Mouse (Mus musculus) left cerebral cortex, postnatal 10 days (tissue): ENCODE measurements around the gene Abhd5. TPM values are rescaled to one million over a fixed set of nuclear protein-coding genes. Genes with fewer than 3 reads are reported as not detected.
A peak's percentile ranks its signal among the peaks of the same experiment; 100 is the strongest.

Experiments
- DNase-seq, 2 experiments: peaks; one replicate each; pipeline ENCODE4 v3.0.0; 2021 to 2022; ENCODE audit warnings: low spot score in 2 of 2, mixed read lengths in 1 of 2; ENCODE audit errors: extremely low spot score in 1 of 2
- intact Hi-C: fragments of 180-260 bp; cut with DNase I; formaldehyde crosslinking; loops from one replicate; pipeline ENCODE4 v1.15.1; 2025
- total RNA-seq, 2 experiments: library from RNA; stranded (reverse); gene quantifications; 2 replicates each; pipeline ENCODE4 v1.2.3; 2021

Abhd5 gene
- total RNA-seq, 2 experiments from 2014 or later = 31.3 to 37.0 TPM

DNA sequence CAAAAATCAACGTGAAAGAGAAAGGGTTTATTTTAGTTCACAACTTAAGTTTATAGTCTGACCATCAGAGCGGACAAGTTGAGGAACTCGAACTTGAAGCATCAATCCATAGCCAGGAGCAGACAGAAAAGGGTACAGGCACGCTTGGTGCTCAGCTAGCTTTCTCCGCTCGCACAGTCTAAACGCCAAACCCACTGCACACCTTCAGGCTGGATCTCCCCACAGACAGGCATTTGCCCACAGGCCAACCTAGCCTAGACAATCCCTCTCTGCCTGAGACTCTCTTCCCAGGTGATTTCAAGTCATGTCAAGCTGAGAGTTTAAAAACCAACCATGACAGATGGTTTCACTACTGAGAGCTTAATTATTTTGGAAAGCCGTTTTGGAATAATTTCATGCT lies 6.8 kb upstream of the Abhd5 start:
- intact Hi-C loops = no loop called here

DNA sequence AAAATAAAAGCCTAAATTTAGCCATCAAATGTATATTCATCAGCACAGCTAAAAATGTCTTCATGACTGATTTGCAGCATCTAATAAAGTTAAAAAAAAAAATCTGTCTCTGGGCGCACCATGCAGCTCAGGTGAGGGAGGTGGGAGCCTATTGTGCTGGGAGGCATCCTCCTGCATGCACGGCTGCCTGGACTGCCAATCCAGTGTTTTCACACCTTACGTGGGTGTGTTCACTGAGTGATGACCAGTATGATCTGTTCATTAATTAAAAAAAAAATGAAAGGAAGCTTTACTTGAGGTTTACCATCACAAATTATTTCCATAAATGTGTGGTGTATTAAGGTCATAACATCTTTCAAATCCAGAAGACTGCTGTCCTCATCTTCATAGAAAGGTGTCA lies 6.1 kb upstream of the Abhd5 start:
- intact Hi-C loops = no loop called here
- no peak for DNase-seq

More for the DNA sequence above, 6.8 kb upstream of the Abhd5 start:
- no peak for DNase-seq

DNA sequence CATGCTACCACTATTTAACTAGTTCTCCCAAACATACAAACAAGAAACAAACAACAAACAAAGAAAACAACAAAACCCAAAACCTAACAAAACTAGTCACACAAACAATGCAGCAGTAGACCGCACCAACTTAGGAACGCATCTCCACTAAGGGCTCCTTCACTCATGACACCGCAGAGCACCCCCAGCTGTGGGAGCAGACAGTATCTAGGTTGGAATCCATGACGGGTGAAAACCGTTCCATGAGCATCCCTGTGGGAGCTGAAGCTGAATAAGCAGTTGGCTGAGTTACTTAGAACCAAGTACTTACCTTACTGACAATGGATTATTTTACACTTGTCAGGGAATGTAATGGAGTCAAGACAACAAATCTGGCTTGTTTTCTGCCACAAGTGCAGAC lies 5.3 kb upstream of the Abhd5 start:
- intact Hi-C loops = no loop called here

DNA sequence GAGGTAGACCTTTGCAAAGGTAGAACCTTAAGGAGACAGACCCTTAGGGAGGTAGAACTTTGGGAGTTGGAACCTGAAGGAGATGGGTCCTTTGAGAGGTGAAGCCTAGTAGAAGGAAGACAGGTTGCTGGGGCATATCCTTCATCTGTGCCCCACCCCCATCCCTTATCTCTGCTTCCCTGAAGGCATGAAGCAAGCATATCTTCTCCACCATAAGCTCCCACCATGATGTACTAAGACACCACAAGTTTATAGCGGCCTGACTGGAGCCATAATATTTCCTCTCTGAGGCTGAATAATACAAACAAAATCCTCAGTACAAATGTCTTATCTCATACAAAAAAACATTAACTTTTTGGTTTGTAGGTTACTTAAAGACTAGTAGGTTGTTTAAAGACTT lies 3.5 kb upstream of the Abhd5 start:
- intact Hi-C loops = no loop called here
- no peak for DNase-seq

More for the DNA sequence above, 5.3 kb upstream of the Abhd5 start:
- no peak for DNase-seq

DNA sequence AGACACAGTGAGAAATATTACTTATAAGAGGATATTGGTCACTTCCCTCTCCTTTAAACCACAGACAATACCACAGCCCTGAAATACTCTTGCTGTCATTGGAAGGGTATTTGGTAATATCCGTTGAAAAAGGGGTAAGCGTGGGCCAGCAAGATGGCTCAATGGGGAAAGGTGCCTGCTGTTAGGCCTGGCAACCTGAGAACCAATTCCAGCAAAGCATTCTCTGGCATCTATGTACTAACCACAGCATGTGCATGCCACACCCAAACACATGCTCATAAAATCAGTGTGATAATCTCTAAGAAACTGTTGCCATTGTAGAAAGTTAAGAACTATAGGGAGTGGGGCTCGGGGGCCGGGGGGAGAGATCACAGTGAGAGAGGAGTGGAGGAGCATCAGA lies 2.1 kb upstream of the Abhd5 start:
- DNase-seq = no peak
- intact Hi-C loops = no loop called here

DNA sequence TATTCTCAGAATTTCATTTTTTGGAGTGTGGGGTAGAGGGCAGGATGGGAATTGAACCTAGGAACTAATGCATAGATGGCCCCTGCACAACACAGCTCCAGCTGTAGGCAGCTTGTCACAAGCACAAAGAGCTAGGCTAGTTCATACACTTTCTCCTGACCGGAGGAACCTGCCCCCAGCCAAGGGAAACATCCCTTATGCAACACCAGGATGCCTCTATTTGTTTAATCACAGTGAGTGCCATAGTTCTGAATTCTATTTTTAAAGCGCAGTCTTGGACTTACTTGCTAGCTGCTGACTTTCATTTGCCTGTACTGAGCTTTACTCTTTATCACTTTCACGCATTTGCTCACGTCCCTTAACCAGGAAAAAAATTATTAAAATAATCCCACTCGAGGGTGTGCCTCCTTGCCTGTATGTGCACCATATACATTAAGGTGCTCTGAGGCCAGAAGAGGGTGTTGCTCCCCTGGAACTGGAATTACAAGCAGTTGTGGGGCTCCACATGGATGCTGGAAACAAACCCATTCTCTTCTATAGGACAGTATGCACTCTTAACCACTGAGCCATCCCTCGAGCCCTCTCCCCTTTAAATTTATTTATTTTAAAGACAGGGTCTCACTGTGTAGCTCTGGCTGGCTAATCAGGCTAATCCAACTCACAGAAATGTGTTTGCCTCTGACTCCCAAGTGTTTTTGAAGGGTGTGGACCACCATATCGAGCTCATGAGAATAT lies 845 bp upstream of the Abhd5 start:
- peak in 1 of 2 experiments; percentile 48 for DNase-seq
- intact Hi-C loops = loop anchor here (5.0 kb wide), 1 partner anchor 222 kb away; no protein-coding TSS in a partner anchor

DNA sequence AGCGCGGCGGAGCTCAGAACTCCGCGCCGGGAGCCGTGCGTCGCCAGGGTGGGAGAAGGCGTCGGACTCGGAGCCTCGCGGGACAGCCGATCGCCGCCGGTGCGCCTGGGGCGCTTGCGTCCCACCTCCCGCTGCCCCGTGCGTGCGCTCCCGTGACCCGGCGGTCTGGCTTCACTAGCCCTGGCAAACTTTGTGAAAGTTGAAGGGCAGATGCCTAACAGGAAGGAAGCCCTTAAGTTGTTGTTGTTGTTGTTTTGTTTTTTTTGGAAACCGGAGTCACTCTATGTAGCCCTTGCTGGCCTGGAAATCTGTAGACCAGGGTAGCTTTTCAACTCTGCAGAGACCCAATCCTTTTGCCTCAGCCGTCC lies 601 bp downstream of the Abhd5 start:
- no peak for DNase-seq
- intact Hi-C loops = loop anchor here (5.0 kb wide), 1 partner anchor 220 kb away; no protein-coding TSS in a partner anchor

DNA sequence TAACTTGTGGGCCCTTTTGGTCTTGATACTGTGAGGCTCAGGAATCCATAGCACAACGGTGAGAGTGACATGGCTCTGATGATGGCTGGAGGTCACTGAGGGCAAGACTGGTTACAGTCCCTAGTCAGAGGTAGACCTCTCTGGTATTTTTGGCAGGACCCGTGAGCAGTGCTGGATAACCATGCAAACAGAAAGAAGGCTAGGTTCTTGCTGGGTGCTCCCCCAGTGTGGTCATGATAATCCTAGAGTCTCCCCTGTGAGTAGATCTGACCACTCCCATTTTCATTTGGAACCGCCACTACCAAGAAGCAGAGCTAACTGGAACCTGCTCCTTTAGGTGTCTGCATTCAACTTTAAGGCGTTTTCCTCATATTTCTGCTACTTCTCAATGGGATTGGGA lies 1.5 kb downstream of the Abhd5 start:
- DNase-seq = no peak
- intact Hi-C loops = loop anchor here (5.0 kb wide), 1 partner anchor 219 kb away; no protein-coding TSS in a partner anchor

DNA sequence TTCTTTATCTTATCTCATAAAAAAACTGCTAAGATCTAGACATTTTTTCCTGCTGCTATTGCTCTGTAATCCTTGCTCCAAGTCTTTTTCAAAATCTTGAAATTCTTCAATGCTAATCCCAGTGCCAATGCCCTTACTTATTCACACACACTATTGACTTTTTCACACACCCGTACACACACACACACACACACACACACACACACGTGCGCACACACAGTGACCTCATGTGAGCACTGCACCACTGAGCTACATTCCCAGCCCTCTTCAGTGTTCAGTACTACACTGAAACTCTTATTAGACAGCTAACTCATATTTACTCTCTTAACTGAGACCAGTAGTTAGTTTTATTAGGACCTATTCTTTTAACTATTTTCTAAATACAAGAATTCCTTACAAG lies 2.8 kb downstream of the Abhd5 start:
- DNase-seq = no peak
- intact Hi-C loops = loop anchor here (5.0 kb wide), 1 partner anchor 218 kb away; no protein-coding TSS in a partner anchor

DNA sequence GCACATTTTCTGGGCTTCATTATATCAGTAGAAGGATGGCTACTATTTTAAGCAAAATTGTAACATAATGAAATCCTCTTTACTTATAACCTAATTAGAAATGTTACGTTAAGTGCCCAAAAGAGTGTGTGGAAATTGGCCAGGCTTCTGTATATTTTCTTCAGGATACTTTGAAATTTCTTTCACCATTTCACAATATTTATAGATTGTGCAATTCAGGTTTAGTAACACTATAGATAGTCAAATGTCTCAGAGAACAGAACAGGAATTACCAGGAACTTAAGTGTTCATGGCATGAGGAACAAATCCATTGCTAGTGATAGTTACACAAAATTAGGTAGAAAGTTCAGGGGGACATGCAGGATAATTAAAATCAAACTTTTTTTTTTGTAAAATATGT lies 5.7 kb downstream of the Abhd5 start:
- intact Hi-C loops = no loop called here
- no peak for DNase-seq

DNA sequence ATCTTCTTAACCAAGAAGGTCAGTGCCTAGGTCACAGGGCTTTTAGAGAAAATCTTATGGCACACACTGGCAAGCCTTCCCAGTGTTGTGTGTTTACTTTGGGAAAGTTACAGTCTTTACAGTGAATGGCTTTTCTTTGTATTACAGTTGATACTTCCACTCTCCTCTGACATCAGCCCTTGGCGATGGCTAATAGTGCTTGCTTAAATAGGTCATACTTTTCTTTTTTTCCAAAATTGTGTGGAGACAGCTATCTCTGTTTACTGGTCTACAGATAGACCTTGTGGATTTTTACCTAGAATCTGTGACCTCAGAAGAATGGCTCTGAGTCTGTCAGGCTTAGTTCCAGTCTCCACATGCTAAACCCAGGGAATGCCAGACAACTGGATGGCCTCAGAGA lies 6.2 kb downstream of the Abhd5 start:
- intact Hi-C loops = no loop called here
- no peak for DNase-seq

DNA sequence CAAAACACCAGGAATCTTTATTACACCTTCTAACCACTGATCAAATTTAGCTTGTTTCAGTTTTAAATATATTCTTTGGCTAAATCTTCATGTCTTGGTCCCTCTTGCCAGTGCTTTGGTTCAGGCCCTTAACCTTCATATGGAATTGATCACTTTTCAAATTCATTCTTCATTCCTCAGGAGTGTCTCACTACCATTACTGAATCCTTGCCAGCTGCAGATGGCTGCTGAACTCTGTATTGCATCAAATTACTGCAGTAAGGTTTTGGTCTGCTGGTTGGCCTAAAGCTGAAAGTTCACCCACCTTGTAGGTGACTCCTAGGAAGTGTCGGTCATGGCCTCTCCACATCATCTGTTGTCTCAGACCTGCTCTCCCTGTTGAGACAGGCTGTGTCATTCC lies 12.8 kb downstream of the Abhd5 start:
- intact Hi-C loops = no loop called here
- no peak for DNase-seq

DNA sequence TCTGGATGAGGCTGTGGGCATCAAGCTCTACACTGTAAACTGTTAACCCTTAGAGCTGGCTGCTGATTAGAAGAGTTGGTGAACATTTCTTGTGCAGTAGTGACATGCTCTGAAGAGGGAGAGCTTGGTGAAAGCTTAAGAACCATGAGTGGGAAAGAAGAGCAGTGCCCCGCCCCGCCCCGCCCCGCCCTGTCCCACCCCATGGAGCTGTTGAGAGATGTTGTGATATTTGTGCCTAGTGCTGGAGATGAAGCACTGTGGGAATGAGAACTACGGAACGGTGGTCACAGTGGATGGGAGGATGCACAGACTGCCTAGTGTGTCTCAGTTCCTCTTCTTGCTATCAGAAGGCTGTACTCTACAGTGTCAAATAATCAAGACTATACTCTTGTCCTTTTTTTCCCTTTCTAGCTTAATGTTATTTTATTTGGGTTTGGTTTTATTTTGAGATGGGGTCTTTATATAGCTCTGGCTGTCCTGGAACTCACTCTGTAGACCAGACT lies 18.9 kb downstream of the Abhd5 start:
- no peak for DNase-seq
- intact Hi-C loops = no loop called here

DNA sequence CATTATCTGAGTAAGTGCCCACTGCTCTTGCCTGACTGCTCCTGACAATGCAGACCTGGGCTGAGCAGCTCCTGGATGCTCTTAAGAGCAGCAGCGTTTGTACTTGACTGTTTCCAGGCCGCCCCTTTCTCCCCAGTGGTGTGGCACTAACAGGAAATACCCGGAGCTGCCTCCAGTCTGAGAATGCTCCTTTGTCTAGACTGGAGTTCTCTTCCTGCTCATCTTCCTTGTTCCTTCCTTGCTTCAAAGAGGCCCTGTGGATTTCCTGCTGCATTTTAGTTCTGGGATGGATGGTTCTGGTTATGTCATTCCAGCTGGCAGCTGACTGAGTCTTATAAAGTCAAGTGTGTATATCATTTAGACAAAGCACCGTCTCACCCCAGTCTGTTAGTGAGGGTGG lies 21.1 kb downstream of the Abhd5 start:
- intact Hi-C loops = no loop called here
- no peak for DNase-seq

DNA sequence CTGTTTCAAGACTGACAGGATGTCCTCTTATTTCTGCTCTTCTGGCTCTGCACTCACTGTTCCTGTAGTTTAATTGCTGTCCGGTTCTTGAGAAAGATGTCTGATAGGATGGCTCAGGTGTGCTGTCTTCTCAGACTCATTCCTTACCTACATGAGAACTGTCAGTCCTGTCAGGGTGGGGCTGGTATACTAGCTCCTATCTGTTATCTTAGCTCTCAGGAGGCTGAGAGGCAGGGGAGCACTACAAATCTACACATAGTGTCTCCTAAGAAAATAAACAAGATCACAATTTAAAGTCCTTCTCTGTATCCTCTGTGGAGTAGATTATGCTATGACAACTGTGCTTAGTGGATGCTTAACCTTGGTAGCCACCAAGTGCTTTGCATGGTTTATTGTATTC lies 21.6 kb downstream of the Abhd5 start:
- no peak for DNase-seq
- intact Hi-C loops = no loop called here

DNA sequence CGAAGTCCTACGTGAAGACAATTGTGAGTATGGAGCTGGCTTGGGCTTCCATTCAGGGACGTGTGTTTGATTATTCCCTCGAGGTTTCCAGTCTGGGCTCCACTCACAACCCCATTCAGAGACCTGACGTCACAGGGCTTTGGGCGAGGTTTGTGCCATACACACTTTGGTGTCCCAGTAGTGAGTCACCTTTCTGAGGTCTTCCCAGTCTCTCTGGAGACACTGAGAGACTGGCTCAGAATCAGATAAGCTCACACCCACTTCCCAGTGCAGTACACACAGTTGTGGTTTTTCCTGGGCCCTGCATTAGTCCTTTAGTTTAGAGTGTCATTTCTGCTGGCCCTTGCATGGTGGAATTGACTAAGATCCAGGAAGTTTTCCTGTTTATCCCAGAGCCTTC lies 27.6 kb downstream of the Abhd5 start:
- no peak for DNase-seq
- intact Hi-C loops = no loop called here

DNA sequence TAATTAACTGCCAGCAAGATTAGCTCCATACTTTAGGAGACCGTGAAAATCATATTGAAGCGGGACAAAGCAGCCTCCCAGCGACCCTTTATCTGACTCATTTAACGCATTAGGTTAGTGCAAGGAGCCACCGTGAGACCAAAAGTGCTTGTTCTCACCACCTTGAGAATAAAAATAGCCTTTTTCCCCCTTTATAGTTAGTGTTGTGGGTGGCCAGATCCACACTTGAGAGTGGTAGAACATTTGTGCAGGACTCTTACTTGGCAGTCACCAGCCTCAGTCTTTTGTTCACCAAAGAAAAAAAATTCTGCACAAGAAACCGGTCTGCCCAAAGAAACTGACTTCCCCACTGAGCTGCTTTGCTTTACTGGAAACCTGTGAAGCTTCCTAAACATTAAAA lies 29.6 kb downstream of the Abhd5 start:
- intact Hi-C loops = no loop called here

DNA sequence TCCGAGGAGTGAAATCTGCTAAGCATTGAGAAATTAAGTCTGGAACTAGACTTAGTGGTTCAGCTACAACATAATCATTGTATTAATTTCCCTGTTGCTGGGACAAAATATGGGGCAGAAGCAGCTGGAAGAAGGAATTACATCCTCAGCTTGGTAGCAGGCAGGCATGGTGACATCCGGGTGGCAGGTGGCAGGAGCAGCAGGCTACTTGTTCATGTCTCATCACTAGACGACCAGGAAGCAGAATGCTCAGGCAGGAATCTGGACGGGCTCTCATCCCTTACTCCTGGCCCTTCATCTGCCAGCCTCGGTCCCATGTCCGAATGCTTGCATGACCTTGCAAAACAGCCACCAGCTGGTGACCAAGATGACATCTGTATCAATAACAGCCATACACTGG lies 30.6 kb downstream of the Abhd5 start:
- no peak for DNase-seq
- intact Hi-C loops = no loop called here

More for the DNA sequence above, 29.6 kb downstream of the Abhd5 start:
- DNase-seq = no peak

DNA sequence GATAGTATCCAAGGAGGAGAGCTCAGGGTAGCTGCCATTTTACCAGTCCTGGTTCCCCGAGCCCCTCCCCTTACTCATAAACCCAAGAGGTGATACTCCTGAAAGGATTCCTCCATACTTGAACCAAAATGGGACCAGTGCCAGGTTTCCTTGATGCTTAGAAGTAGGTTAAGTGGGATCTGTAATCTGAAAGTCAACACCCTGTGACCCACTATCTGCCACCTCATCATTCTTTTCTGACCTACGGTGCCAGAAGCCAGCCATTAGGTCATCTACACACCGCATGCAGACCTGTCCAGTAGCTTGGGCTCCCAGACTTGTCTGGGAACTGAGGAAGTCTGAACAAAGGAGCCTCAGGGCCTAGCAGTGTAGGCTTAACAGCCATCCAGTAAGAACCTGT lies 34.6 kb downstream of the Abhd5 start:
- intact Hi-C loops = no loop called here
- DNase-seq = no peak

DNA sequence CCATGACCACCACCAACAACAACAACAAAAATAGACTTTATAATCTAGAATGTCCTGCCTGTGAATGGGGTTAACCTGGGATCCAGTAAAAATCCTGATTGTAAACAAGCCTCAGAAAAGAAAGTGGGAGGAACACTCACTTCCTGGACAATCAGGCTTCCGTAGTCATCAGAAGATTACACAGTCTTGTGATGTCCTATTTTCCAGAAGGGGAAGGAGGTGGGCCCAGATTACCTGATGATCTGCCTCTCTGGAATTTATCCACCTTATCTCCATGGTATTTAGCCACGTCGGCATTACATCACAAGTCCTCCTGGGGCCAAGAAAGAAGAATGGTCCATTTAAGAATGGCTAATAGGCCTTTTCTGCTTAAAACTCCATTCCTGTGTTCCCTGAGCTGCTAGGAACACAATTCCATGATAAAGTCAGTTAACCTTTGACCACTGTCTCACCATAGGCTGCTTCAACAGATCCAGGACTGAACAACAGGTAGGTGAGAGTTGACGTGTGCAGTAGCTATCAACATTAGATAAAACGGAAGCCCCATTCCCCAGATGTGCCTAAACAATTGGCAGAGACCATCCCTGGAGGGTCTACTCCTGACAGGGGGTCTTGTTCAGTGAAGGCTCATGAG lies 38.0 kb downstream of the Abhd5 start:
- intact Hi-C loops = no loop called here
- no peak for DNase-seq
